Mouse (Mus musculus): ENCODE measurements around the gene Coq5. TPM values are rescaled to one million over a fixed set of nuclear protein-coding genes. Genes with fewer than 3 reads are reported as not detected.

Gene Coq5
- polyA plus RNA-seq, 1 experiment from 2014 or later: 25.2 TPM

GRCm38 (mm10) chr5:115316968-115317644 lies 37.6 kb downstream of the Coq5 start:
- Histone ChIP-seq H3K9me3 (replicated peaks; ENCODE audit: control insufficient read depth, low read length) (no peaks in the 10 kb centered on the region), H3K27ac (ENCODE audit: low read length) (no peak overlapping the region), H3K4me1 (ENCODE audit: control insufficient read depth, low read depth, low read length) (peaks cover 39% of the 10 kb centered on the region), H3K36me3 (ENCODE audit: control insufficient read depth, insufficient read depth) (no peaks in the 10 kb centered on the region), H3K9ac (ENCODE audit: low read depth, low read length) (no peak overlapping the region), H3K4me3 (ENCODE audit: low read depth, low read length) (no peak overlapping the region), H3K27me3 (ENCODE audit: control insufficient read depth, insufficient read depth, low read depth, low read length) (no peaks in the 10 kb centered on the region), H3K4me2 (ENCODE audit: low read depth, low read length) (no peak overlapping the region)
- no peak for ATAC-seq (ENCODE audit: low read depth)
- 35% methylated on average over 14 of the region's 14 CpGs for WGBS (ENCODE audit: insufficient replicate concordance)

- no peak overlapping the region for H3K9ac ChIP-seq (ENCODE audit: low read depth, low read length)
- H3K27me3 ChIP-seq (ENCODE audit: control insufficient read depth, insufficient read depth, low read depth, low read length): no peaks in the 10 kb centered on the region
- ATAC-seq (ENCODE audit: low read depth): no peak
- H3K4me3 ChIP-seq (ENCODE audit: low read depth, low read length): no peak overlapping the region
- WGBS (ENCODE audit: insufficient replicate concordance): 18% methylated on average over 10 of the region's 10 CpGs
- no peak overlapping the region for H3K27ac ChIP-seq (ENCODE audit: low read length)
- H3K9me3 ChIP-seq (replicated peaks; ENCODE audit: control insufficient read depth, low read length): no peaks in the 10 kb centered on the region
- peaks cover 32% of the 10 kb centered on the region for H3K4me1 ChIP-seq (ENCODE audit: control insufficient read depth, low read depth, low read length)
- H3K36me3 ChIP-seq (ENCODE audit: control insufficient read depth, insufficient read depth): no peaks in the 10 kb centered on the region
- H3K4me2 ChIP-seq (ENCODE audit: low read depth, low read length): peak overlapping the region; percentile 15; the same call in 1 of the 2 replicates
Observed at GRCm38 (mm10) chr5:115317645-115318328, 38.3 kb downstream of the Coq5 start.

- Histone ChIP-seq H3K4me2 (ENCODE audit: low read depth, low read length) (peak overlapping the region; percentile 92), H3K27me3 (ENCODE audit: control insufficient read depth, insufficient read depth, low read depth, low read length) (no peaks in the 10 kb centered on the region), H3K9me3 (replicated peaks; ENCODE audit: control insufficient read depth, low read length) (no peaks in the 10 kb centered on the region), H3K27ac (ENCODE audit: low read length) (peak overlapping the region; percentile 32; the same call in 1 of the 2 replicates), H3K4me3 (ENCODE audit: low read depth, low read length) (peak overlapping the region; percentile 58), H3K9ac (ENCODE audit: low read depth, low read length) (peak overlapping the region; percentile 66), H3K4me1 (ENCODE audit: control insufficient read depth, low read depth, low read length) (peaks cover 19% of the 10 kb centered on the region), H3K36me3 (ENCODE audit: control insufficient read depth, insufficient read depth) (no peaks in the 10 kb centered on the region)
- peak; percentile 80 for ATAC-seq (ENCODE audit: low read depth)
- under 1% methylated on average over 22 of the region's 22 CpGs for WGBS (ENCODE audit: insufficient replicate concordance)
Observed at GRCm38 (mm10) chr5:115319004-115319940, 39.8 kb downstream of the Coq5 start.

GRCm38 (mm10) chr5:115326256-115326831 lies 46.9 kb downstream of the Coq5 start:
- WGBS (ENCODE audit: insufficient replicate concordance): 6% methylated on average over 11 of the region's 11 CpGs
- Histone ChIP-seq H3K36me3 (ENCODE audit: control insufficient read depth, insufficient read depth) (peaks cover 14% of the 10 kb centered on the region), H3K27ac (ENCODE audit: low read length) (peak overlapping the region; percentile 92), H3K4me2 (ENCODE audit: low read depth, low read length) (peak overlapping the region; percentile 79), H3K27me3 (ENCODE audit: control insufficient read depth, insufficient read depth, low read depth, low read length) (no peaks in the 10 kb centered on the region), H3K4me3 (ENCODE audit: low read depth, low read length) (peak overlapping the region; percentile 92), H3K9me3 (replicated peaks; ENCODE audit: control insufficient read depth, low read length) (no peaks in the 10 kb centered on the region), H3K9ac (ENCODE audit: low read depth, low read length) (peak overlapping the region; percentile 97), H3K4me1 (ENCODE audit: control insufficient read depth, low read depth, low read length) (peaks cover 37% of the 10 kb centered on the region)
- ATAC-seq (ENCODE audit: low read depth): peak; percentile 83

GRCm38 (mm10) chr5:115326875-115327609 lies 47.6 kb downstream of the Coq5 start, which contains the start of gene Srsf9:
Gene Srsf9 (plus strand): TSS chr5:115327177.
- H3K9me3 ChIP-seq (replicated peaks; ENCODE audit: control insufficient read depth, low read length): no peaks in the 10 kb centered on the region
- H3K27me3 ChIP-seq (ENCODE audit: control insufficient read depth, insufficient read depth, low read depth, low read length): no peaks in the 10 kb centered on the region
- peaks cover 20% of the 10 kb centered on the region for H3K36me3 ChIP-seq (ENCODE audit: control insufficient read depth, insufficient read depth)
- H3K4me1 ChIP-seq (ENCODE audit: control insufficient read depth, low read depth, low read length): peaks cover 39% of the 10 kb centered on the region
- H3K4me2 ChIP-seq (ENCODE audit: low read depth, low read length): peak within 1 kb of the TSS; percentile 79
- 0% methylated on average over 84 of the region's 97 CpGs for WGBS (ENCODE audit: insufficient replicate concordance)
- ATAC-seq (ENCODE audit: low read depth): peak; percentile 90
- peak within 1 kb of the TSS; percentile 92 for H3K27ac ChIP-seq (ENCODE audit: low read length)
- H3K4me3 ChIP-seq (ENCODE audit: low read depth, low read length): peak within 1 kb of the TSS; percentile 92
- peak within 1 kb of the TSS; percentile 97 for H3K9ac ChIP-seq (ENCODE audit: low read depth, low read length)

- Histone ChIP-seq H3K4me2 (ENCODE audit: low read depth, low read length) (peak overlapping the region; percentile 79), H3K4me1 (ENCODE audit: control insufficient read depth, low read depth, low read length) (peaks cover 45% of the 10 kb centered on the region), H3K27ac (ENCODE audit: low read length) (peak overlapping the region; percentile 92), H3K27me3 (ENCODE audit: control insufficient read depth, insufficient read depth, low read depth, low read length) (no peaks in the 10 kb centered on the region), H3K4me3 (ENCODE audit: low read depth, low read length) (peak overlapping the region; percentile 92), H3K9me3 (replicated peaks; ENCODE audit: control insufficient read depth, low read length) (no peaks in the 10 kb centered on the region), H3K36me3 (ENCODE audit: control insufficient read depth, insufficient read depth) (peaks cover 28% of the 10 kb centered on the region), H3K9ac (ENCODE audit: low read depth, low read length) (peak overlapping the region; percentile 97)
- under 1% methylated on average over 53 of the region's 55 CpGs for WGBS (ENCODE audit: insufficient replicate concordance)
- no peak for ATAC-seq (ENCODE audit: low read depth)
Observed at GRCm38 (mm10) chr5:115327610-115328548, 48.4 kb downstream of the Coq5 start.

GRCm38 (mm10) chr5:115330955-115331354 lies 51.5 kb downstream of the Coq5 start:
- peaks cover 52% of the 10 kb centered on the region for H3K36me3 ChIP-seq (ENCODE audit: control insufficient read depth, insufficient read depth)
- no peak for ATAC-seq (ENCODE audit: low read depth)
- H3K27me3 ChIP-seq (ENCODE audit: control insufficient read depth, insufficient read depth, low read depth, low read length): no peaks in the 10 kb centered on the region
- H3K4me3 ChIP-seq (ENCODE audit: low read depth, low read length): no peak overlapping the region
- H3K9ac ChIP-seq (ENCODE audit: low read depth, low read length): no peak overlapping the region
- no peak overlapping the region for H3K27ac ChIP-seq (ENCODE audit: low read length)
- H3K4me2 ChIP-seq (ENCODE audit: low read depth, low read length): no peak overlapping the region
- no peaks in the 10 kb centered on the region for H3K9me3 ChIP-seq (replicated peaks; ENCODE audit: control insufficient read depth, low read length)
- H3K4me1 ChIP-seq (ENCODE audit: control insufficient read depth, low read depth, low read length): peaks cover 53% of the 10 kb centered on the region
- 79% methylated on average over 9 of the region's 9 CpGs for WGBS (ENCODE audit: insufficient replicate concordance)

Measured in liver, embryonic 16.5 days (tissue).